Mouse (Mus musculus) cerebellum, adult 2 months (tissue): ENCODE results near the gene Agbl1. TPM values are rescaled to one million over a fixed set of nuclear protein-coding genes. Genes with fewer than 3 reads are reported as not detected.

Source experiments
- DNase-seq, 2 experiments: peaks; one replicate each; pipeline ENCODE4 v3.0.0; 2021
- H3K27ac ChIP-seq: fragments of 200-500 bp; 2 replicates; pipeline ENCODE4 v1.5.1; 2012; ENCODE audit warnings: low read length, control low read depth, inconsistent platforms; ENCODE audit not compliant: insufficient read depth
- H3K27me3 ChIP-seq: fragments of 200-500 bp; 2 replicates; pipeline ENCODE4 v1.6.1; 2012; ENCODE audit warnings: inconsistent platforms, mild to moderate bottlenecking, low read length, moderate library complexity; ENCODE audit not compliant: control insufficient read depth, insufficient read depth
- H3K4me1 ChIP-seq: fragments of 200-500 bp; 2 replicates; pipeline ENCODE4 v1.6.1; 2011; ENCODE audit warnings: low read length; ENCODE audit not compliant: control insufficient read depth, insufficient read depth
- H3K4me3 ChIP-seq: fragments of 200-500 bp; replicated peaks from 2 replicates; pipeline ENCODE3; 2011; ENCODE audit warnings: mild to moderate bottlenecking, low read depth, low read length, control low read depth; ENCODE audit not compliant: insufficient read depth
- CTCF ChIP-seq: fragments of 200-500 bp; IDR thresholded peaks from 2 replicates; pipeline ENCODE4 v1.5.1; 2011; ENCODE audit warnings: low read depth, mild to moderate bottlenecking, control low read depth, low read length, moderate library complexity, borderline replicate concordance; ENCODE audit not compliant: insufficient read depth
- POLR2A ChIP-seq: fragments of 200-500 bp; IDR thresholded peaks from 2 replicates; pipeline ENCODE4 v1.6.1; 2011; ENCODE audit warnings: low read length, control low read depth, borderline replicate concordance; ENCODE audit not compliant: insufficient read depth
- WGBS: fragments of 180-500 bp; shearing (Covaris S2); methylation state at CpG from one replicate; pipeline ENCODE4 v1.1.7; 2018; 5-methylcytosine and 5-hydroxymethylcytosine counted together
- polyA plus RNA-seq: library from polyadenylated mRNA; depleted of rRNA; stranded (reverse); fragments of >200 nt; gene quantifications from 2 replicates; pipeline ENCODE4 v1.2.3, GENCODE M21; 2012

The Agbl1 gene
- polyA plus RNA-seq, 1 experiment = 0.05 TPM

DNA sequence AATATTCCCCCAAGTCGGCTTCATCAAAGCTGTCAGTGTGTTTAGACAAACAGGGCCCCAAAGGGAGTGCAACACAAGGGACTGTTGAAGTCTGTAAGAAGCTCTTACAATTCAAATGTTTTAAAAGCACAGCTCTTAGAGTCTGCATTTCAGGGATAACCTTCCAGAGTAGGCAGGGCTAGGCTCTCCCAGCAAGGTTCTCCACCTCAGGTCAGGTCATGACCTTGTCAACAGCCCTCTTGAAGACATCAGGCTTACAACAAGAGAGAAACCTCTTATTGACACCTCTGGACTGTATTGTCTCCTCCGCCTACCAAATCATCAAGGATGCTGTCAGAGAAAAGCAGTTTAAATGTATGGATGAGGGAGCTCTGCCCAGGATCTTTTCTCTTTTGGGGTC is 692.0 kb downstream of the Agbl1 start:
- 74% methylated on average over 2 of the region's 2 CpGs for WGBS
- Histone ChIP-seq H3K27ac (no peak overlapping the region), H3K4me1 (no peaks in the 10 kb centered on the region), H3K27me3 (no peaks in the 10 kb centered on the region), H3K4me3 (no peak overlapping the region)
- TF ChIP-seq POLR2A (no peak), CTCF (no peak)
- DNase-seq = no peak

DNA sequence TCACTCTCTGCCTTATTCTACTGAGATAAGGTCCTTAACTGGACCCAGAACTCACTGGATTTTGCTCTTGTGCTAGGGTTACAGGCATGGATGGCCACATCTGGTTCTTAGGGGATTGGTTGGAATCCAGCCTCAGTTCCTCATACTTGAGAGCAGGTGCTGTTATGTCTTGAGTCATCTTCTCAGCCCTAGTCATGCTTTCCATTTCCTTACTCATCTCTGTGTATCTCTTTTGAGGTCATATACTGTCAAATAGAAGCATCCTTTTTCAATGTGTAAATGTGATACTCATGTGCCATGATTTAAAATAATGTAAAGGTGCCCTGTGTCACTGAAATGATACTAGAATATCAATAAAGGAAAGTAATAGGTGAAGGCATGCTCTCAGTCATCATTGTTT is 705.5 kb downstream of the Agbl1 start:
- Histone ChIP-seq H3K27me3 (no peaks in the 10 kb centered on the region), H3K4me1 (no peaks in the 10 kb centered on the region), H3K27ac (no peak overlapping the region), H3K4me3 (no peak overlapping the region)
- no peak for TF ChIP-seq POLR2A
- no peak for TF ChIP-seq CTCF
- DNase-seq = no peak

DNA sequence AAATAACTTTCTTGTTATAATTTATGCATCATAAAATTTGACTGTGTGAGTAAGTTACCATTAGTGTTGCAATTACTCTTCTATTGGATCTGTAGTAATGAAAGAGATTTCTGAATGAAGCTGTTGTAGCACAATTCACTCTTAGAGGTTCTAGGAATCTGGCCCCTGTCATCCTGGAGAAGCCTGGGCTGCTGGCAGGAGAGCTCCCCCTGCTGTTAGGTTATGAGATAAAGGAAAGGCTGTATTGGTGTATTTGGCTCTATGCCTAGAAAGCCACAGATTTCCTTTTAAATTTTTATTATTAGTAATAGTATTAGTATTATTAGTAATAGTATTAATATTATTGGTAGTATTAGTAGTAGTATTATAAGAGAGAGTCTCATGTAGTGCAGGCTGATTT is 711.8 kb downstream of the Agbl1 start:
- no peaks in the 10 kb centered on the region for H3K27me3 ChIP-seq
- no peak overlapping the region for H3K27ac ChIP-seq
- H3K4me3 ChIP-seq = no peak overlapping the region
- peak in 1 of 2 experiments; percentile 20 for DNase-seq
- TF ChIP-seq POLR2A (no peak), CTCF (peak; percentile 45; the same call in 1 of the 2 replicates)
- no peaks in the 10 kb centered on the region for H3K4me1 ChIP-seq

DNA sequence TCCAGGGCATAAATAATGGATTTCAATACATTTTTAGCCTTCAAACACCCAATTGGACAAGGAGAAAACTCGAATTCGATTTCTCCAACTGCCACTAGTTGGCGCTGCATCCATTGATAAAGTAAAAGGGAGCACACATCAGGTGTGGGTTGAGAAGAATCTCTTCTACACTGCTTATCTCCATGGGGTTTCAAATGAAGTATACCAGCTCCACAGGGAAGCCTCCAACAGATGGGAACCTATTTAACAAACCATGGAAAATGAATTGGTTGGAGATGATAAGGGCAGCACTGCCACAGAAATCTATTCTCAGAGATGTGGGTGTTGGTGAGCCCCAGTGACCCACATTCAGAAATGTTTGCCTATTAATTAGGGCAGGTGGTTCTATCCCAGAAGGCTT is 741.6 kb downstream of the Agbl1 start:
- H3K4me3 ChIP-seq = no peak overlapping the region
- peak; percentile 15 to 21 for DNase-seq
- H3K27ac ChIP-seq = no peak overlapping the region
- 16% methylated on average over 3 of the region's 3 CpGs for WGBS
- no peaks in the 10 kb centered on the region for H3K4me1 ChIP-seq
- no peaks in the 10 kb centered on the region for H3K27me3 ChIP-seq
- peak; percentile 19; the same call in 1 of the 2 replicates for TF ChIP-seq CTCF
- TF ChIP-seq POLR2A = no peak

DNA sequence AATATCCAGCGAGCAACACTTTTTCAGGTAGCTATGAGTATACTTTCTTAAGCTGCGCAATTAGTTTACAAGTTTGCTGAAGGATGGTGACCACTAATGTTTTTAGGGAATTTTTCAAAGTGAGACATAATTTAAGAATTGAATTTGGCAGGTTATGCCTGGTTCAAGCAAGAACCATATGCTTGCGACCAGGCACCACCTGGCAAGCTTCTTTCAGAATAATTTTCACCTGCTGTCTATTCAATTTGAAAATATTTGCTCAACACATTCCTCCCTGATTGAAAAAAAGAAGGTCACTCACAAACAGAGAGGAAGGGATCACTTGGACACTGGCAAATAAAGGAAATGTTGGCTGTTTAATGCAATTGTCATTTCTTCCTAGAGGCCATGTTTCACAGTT is 779.9 kb downstream of the Agbl1 start:
- Histone ChIP-seq H3K27ac (no peak overlapping the region), H3K4me3 (no peak overlapping the region), H3K27me3 (no peaks in the 10 kb centered on the region; the same call in 1 of the 2 replicates), H3K4me1 (no peaks in the 10 kb centered on the region; the same call in 1 of the 2 replicates)
- WGBS = 59% methylated on average over 3 of the region's 3 CpGs
- DNase-seq = peak; percentile 28 to 60
- no peak for TF ChIP-seq POLR2A
- TF ChIP-seq CTCF = no peak

DNA sequence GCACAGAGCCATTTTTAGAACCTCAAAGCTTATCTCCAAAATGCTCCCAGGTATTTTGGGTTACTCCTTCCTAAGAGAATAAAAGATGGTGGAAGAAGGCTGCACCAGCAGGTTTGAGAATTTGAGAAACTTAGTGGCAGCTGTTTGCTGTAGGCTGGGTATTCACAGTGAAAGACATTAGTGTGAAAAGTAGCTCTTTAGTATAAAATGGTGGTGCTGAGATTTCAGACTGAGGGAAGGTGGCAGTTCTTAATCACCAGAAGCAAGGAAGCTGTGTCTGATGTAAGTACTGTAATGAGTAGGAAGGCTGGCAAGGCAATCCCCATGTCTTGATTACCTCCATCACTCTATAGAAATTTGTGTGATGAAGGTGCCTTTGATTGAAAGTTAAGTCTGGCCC is 799.3 kb downstream of the Agbl1 start:
- no peak overlapping the region for H3K27ac ChIP-seq
- TF ChIP-seq POLR2A (no peak), CTCF (no peak)
- DNase-seq = no peak

DNA sequence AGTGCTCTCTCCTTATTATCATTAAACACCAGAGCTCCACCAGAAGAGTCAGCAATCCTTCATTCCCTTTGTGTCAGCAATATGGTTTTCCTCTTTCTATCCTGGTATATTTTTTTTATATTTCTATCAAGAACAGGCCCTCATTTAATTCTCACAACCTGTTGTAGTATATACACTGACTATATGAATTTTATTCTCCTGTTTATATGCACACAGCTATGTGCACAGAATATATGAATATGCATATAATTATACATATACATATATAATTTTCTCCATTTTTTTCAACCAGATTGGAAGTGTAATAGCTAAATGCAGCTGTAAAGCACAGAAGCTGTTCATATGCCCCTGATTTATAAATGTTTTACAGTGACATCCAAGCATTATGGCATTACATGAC is 846.3 kb downstream of the Agbl1 start:
- no peak for DNase-seq
- no peak overlapping the region for H3K4me3 ChIP-seq
- H3K4me1 ChIP-seq = no peaks in the 10 kb centered on the region
- TF ChIP-seq CTCF (no peak), POLR2A (no peak)
- no peak overlapping the region for H3K27ac ChIP-seq
- no peaks in the 10 kb centered on the region for H3K27me3 ChIP-seq

More for the DNA sequence above, 799.3 kb downstream of the Agbl1 start:
- Histone ChIP-seq H3K27me3 (no peaks in the 10 kb centered on the region), H3K4me3 (no peak overlapping the region), H3K4me1 (no peaks in the 10 kb centered on the region)

DNA sequence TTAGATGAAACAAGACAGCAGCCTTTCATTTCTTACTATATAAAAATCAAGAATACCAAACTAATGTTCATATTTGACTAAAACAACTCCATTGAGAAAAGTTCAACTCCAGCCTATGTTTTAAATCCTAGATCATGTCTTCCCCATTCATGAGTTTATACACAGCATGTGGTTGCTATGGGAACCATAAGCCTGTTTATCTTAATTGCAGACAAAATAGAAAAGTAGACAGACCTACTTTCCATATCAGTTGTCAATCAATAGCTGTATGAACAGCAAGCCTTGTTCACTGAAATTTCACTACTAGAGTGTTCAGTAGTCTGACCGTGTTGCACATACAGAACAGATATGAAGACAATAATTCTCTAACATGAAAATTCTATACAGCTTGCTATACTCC is 857.6 kb downstream of the Agbl1 start:
- H3K27ac ChIP-seq = no peak overlapping the region
- TF ChIP-seq POLR2A = no peak
- TF ChIP-seq CTCF = no peak
- no peak for DNase-seq
- 38% methylated on average over 1 of the region's 1 CpGs for WGBS
- H3K4me3 ChIP-seq = no peak overlapping the region
- no peaks in the 10 kb centered on the region for H3K27me3 ChIP-seq
- no peaks in the 10 kb centered on the region for H3K4me1 ChIP-seq
